Mouse (Mus musculus) mature B cell (primary cell): ENCODE measurements at regions not wholly inside any gene's neighbourhood (a gene's known extent, or its start where the extent isn't known, plus 50 kb on each side); places are given as distances from the start of the nearest gene placed in this dataset.

Experiments
- in situ Hi-C: fragments of 300-500 bp; cut with MboI; formaldehyde crosslinking; loops from 2 replicates; pipeline ENCODE4 v1.14.3; 2019

- in situ Hi-C loops: no loop called here
Observed at GRCm38 (mm10) chr5:64401737-64402136, 245.6 kb downstream of the Tbc1d1 start.

- in situ Hi-C loops: no loop called here
Observed at GRCm38 (mm10) chr5:64403077-64403981, 247.2 kb downstream of the Tbc1d1 start.

DNA sequence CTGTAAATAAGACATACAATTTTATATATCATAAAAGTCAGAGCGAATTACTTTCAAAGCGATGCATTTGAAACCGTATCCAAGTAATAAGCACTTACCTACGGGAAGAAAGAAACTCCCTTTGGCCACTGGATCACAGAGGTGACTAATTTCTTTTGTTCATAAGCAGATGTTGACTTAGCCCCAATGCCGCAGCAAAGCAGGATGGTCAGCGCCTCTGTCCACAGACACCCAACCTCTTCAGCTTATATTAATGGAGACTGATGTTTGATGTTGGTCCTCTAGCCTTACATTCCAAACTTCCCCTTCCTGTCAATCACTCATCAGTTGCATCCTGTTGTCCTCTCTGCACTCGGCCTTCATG, 247.9 kb downstream of the Tbc1d1 start:
- in situ Hi-C loops: no loop called here

- in situ Hi-C loops: no loop called here
Observed at GRCm38 (mm10) chr5:64404512-64404911, 248.4 kb downstream of the Tbc1d1 start.

DNA sequence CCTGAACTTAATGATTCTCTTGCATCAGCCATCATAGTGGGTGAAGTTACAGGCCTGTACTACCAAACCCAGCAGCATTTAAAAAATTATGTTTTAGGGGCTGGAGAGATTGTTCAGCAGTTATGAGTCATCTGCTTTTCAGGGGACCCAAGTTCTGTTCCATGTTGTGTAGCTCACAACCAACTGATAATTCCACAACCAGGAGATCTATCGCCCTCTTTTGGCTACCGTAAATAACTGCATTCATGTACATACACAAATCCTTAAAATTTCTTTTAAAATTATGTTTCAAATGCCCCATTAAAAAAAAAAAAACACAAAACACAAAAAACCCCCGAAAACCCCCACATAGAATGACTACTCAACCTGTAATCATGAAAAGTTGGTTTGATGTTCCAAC, 252.8 kb downstream of the Tbc1d1 start:
- in situ Hi-C loops: no loop called here

GRCm38 (mm10) chr5:64410621-64411020, 254.5 kb downstream of the Tbc1d1 start:
- in situ Hi-C loops: no loop called here

DNA sequence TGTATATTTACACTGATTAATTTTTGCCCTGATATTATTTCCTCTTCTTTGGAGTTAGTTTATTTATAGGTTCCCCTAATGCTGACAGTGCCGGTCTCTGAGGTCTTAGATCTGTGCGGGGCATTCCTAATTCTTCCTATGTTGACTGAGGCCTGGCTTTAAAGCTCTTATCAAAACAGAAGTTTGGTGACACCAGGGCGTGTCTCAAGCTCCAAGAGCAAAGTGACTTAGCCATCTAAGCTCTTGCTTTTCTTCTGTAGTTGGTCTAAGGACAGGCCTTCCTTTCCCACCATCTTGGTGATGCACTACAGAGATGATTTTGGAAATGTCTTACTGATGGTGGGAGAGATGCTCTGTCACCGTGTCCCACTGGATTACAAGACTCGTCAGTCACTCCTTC, 258.4 kb downstream of the Tbc1d1 start:
- in situ Hi-C loops: no loop called here

DNA sequence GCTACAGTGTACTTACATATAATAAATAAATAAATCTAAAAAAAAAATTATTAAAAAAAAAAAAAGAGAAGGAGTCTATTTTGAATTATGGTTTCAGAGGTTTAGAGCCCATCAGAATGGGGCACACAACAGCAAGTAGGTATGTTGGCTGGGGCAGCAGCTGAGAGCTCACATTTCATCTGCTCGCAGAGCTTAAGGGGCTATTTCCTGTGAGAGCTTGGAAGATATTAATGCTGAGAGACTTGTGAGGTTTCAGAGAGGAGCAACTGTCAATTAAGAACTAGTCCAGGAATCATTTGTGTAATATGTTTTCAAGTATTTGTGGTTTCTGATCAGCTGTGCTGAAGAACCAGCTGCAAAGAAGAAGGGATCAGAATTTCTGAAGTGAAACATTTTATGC, 263.3 kb downstream of the Tbc1d1 start:
- in situ Hi-C loops: no loop called here

GRCm38 (mm10) chr5:64422787-64423587, 266.9 kb downstream of the Tbc1d1 start:
- in situ Hi-C loops: no loop called here

DNA sequence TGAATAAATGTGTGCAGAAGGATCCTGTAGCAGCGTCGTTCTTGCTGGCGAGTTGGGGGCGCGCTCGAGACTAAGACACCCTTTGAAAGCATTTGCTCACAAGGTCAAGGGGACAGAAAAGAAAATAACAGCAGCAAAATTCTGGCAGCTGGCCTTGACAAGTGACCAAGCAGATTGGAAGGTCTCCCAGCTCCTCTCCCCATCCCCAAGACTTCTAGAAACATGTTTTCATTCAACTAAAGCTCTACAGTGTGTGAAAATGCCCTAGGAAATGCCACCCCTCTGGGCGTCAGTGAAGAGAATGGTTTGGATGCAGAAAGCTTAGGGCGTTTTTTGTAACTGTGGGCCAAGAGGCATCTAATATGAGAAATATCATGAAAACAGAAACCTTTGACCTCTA, 272.7 kb downstream of the Tbc1d1 start:
- in situ Hi-C loops: no loop called here

GRCm38 (mm10) chr5:64430501-64430900, 274.4 kb downstream of the Tbc1d1 start:
- in situ Hi-C loops: no loop called here

- in situ Hi-C loops: no loop called here
Observed at GRCm38 (mm10) chr5:64431624-64432023, 275.5 kb downstream of the Tbc1d1 start.

- in situ Hi-C loops: no loop called here
Observed at GRCm38 (mm10) chr5:64433786-64434185, 277.7 kb downstream of the Tbc1d1 start.

DNA sequence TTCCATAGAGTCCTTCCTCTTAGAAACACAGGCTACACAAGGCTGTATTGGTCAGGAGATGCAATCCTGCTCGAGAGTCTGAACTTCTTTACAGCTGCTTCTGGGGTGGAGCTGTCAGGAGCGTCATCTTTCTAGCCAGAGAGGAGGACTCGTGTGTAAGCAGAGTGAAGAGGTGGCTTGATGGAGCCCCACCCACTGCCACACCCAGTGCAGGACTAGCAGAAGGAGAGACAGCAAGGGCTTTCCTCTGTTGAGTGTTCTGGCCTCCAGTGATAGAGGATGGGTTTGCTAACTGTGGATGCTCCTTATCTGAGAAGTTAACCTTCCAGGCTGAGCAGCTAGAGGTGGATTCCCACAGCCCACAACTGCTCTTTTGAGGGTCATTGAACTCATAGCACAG, 279.4 kb downstream of the Tbc1d1 start:
- in situ Hi-C loops: no loop called here

GRCm38 (mm10) chr5:64435958-64436357, 279.9 kb downstream of the Tbc1d1 start:
- in situ Hi-C loops: no loop called here

DNA sequence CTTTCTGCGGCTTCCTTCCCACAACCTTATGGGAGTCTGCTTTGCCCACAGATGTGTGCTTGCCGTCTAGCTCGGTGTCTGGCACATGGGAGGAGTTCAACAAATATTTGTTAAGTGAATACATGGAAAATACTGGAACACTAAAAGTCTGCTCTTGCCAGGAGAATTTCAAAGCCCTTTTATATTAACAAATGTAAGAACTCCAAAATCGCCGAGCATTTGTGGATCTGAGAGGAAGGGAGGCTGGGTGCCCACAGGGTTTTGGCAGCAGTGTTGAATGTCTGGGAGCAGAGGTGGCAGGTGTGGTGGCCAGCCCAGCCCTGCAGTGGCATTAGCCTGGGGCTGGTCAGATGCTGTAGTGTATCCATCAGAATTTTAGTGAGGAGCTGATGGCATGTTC, 281.6 kb downstream of the Tbc1d1 start:
- in situ Hi-C loops: no loop called here

DNA sequence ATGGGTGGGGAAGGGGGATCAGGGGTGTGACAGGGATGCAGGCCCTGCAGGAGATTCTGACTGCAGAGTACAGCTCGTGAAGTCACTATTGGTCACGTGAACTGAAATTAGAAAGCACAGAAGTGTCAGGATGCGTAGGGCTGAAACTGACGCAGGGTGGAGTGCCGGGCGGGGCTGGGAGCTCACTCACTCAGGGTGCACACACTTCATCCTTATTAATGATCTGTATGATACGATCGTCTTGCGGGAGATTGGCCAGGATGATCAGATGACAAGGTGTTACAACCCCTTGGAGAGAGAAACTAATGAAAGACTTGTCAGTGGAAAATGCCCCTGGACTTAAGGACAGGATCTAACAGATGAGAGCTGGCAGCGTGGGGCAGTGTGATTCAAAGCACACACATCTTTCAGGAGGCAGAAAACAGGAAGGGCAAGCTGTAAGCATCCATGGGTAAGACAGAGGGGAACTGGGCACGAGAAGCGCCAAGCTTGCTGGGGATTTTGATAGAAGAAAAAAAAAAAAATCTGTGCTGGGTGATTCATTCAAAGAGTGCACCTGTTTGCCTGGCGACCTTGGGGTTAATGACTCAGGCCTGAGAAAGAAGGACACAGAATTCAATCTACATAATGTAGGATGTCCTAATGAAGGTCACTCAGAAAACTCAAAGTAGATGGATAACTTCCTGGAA, 282.5 kb downstream of the Tbc1d1 start:
- in situ Hi-C loops: no loop called here

- in situ Hi-C loops: no loop called here
Observed at GRCm38 (mm10) chr5:64447847-64448246, 291.7 kb downstream of the Tbc1d1 start.

GRCm38 (mm10) chr5:64452668-64453334, 296.7 kb downstream of the Tbc1d1 start:
- in situ Hi-C loops: no loop called here

DNA sequence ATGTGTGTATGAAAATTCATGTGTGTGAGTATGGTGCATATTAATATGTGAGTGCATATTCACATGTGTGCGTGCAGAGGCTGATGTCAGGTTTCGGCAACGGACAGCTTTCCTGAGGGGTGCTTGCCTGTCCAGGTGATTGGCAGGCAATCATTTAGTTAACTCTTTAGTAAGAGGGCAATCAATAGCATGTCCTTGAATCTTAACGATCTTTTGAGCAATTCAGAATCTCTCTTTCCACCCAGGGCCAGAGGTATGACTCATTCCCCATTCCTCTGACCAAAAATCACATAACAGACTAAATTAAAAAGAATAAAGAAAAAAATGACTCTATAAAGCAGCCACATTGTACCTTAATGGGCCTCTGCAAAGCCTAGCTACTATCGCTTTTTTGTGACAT, 303.7 kb downstream of the Tbc1d1 start:
- in situ Hi-C loops: no loop called here

DNA sequence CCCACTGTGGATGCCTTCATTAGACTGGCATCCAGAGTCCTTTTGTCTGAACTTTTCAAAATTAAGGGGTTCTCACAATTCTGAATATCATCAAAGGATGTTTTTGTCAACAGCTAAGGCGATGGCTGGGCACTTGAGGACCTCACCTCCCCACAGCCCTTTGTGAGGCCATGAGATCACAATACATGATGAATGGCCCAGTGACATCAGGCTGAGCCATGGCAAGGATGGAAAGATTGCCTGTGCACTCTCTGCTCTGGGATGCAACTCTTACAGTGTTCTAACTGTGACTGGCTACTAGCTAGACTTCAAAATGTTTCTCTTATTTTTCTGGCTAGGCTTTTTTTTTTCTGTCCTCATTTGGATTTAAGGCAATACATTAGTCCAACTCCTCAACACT, 304.8 kb downstream of the Tbc1d1 start:
- in situ Hi-C loops: no loop called here

GRCm38 (mm10) chr5:64461592-64461991, 305.5 kb downstream of the Tbc1d1 start:
- in situ Hi-C loops: no loop called here
